Mouse (Mus musculus): ENCODE measurements around the gene Plxna4.

GRCm38 (mm10) chr6:32326406-32326805, 261.6 kb downstream of the Plxna4 start:
- no peak for TF ChIP-seq CTCF (IDR thresholded peaks at IDR 0.05; ENCODE audit: extremely low read depth, insufficient read length, insufficient replicate concordance, low read depth, low read length)
- TF ChIP-seq POLR2A (IDR thresholded peaks at IDR 0.05; ENCODE audit: low read depth, low read length), result no peak
